Mouse (Mus musculus): ENCODE results near the gene Lrrc75b. TPM values are rescaled to one million over a fixed set of nuclear protein-coding genes. Genes with fewer than 3 reads are reported as not detected.

The Lrrc75b gene
- polyA plus RNA-seq, 1 experiment, result 1.1 TPM

DNA sequence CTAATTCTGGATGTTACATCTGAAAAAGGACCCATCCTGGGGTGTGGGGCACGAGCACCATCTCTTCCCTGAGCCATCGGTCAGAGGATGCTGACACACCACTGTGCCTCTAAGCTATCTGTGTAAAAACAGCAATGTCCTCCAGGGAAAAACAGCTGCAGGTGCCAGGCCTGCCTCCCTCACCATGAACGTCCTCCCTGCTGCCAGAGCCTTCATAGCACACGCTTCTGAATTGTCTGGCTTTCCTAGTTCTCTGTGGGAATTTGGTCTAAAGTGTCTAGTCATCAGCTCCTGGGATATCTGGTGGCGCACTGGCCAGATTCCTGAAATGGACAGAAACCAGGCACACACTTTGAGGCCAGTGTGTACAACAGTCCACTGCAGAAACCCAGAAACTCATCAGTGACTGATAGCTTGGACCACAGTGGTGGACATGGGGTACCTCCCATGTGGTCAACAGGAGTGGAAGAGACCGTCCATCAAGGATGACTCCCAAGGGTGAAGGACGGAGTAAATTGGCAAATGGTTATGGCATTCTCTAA lies 40.1 kb upstream of the Lrrc75b start:
- H3K4me3 ChIP-seq, result no peak overlapping the region
- no peak overlapping the region for H3K4me2 ChIP-seq (ENCODE audit: low read depth)
- H3ac ChIP-seq (ENCODE audit: control insufficient read depth, insufficient read length), result no peak overlapping the region
- H3K79me2 ChIP-seq (ENCODE audit: control insufficient read depth, insufficient read depth), result no peaks in the 10 kb centered on the region
- TF ChIP-seq TCF12 (IDR thresholded peaks at IDR 0.05; ENCODE audit: insufficient read depth, poor library complexity, severe bottlenecking), result no peak
- TF ChIP-seq USF1 (IDR thresholded peaks at IDR 0.05; ENCODE audit: low read depth), result no peak
- no peak for TF ChIP-seq CEBPB (IDR thresholded peaks at IDR 0.05; ENCODE audit: insufficient read depth, poor library complexity, severe bottlenecking)
- TF ChIP-seq MYOG (IDR thresholded peaks at IDR 0.05; ENCODE audit: control insufficient read depth in 1 of 3, insufficient read depth in 1 of 3, insufficient read length in 2 of 3, low read depth in 2 of 3), result no peak
- no peak for TF ChIP-seq MAX (IDR thresholded peaks at IDR 0.05; ENCODE audit: low read depth)
- TF ChIP-seq MYOD1 (IDR thresholded peaks at IDR 0.05; ENCODE audit: control insufficient read depth in 1 of 3, insufficient read length in 2 of 3, low read depth in 2 of 3), result no peak
- no peak for TF ChIP-seq TCF3 (IDR thresholded peaks at IDR 0.05; ENCODE audit: insufficient read length, low read depth)
- TF ChIP-seq SRF (IDR thresholded peaks at IDR 0.05; ENCODE audit: control insufficient read depth, insufficient read length, low read depth), result no peak
- TF ChIP-seq POLR2AphosphoS2 (IDR thresholded peaks at IDR 0.05; ENCODE audit: insufficient read length, low read depth), result no peak
- no peak for TF ChIP-seq E2F4 (IDR thresholded peaks at IDR 0.05; ENCODE audit: insufficient read depth)
- no peak for TF ChIP-seq REST (IDR thresholded peaks at IDR 0.05; ENCODE audit: insufficient read depth, insufficient read length)
- no peak for TF ChIP-seq POLR2A (IDR thresholded peaks at IDR 0.05; ENCODE audit: insufficient read length, low read depth)
- H3K27me3 ChIP-seq (ENCODE audit: control insufficient read depth, insufficient read depth, insufficient read length), result peaks cover 16% of the 10 kb centered on the region
- no peaks in the 10 kb centered on the region for H3K36me3 ChIP-seq (ENCODE audit: control insufficient read depth, insufficient read depth)

DNA sequence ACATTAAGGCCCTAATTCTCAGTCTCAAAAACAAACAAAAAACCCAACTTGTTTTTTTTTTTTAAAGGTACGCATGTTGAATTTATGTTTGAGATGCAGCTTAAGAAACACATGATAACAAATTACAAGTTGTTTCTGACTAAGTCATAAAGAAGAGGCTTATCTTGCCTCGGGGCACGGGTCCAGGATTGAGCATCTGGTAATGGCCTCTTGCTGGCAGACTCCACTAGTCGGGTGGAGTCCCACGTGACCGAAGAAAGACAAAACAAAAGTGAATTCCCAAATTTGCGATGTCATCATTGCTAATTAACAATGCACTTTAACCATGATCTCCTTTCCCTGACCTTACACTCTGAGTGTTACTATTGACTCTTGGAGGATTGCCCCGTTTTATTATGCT lies 35.9 kb upstream of the Lrrc75b start:
- Histone ChIP-seq H3K36me3 (ENCODE audit: control insufficient read depth, insufficient read depth) (no peaks in the 10 kb centered on the region), H3K79me2 (ENCODE audit: control insufficient read depth, insufficient read depth) (no peaks in the 10 kb centered on the region), H3K27me3 (ENCODE audit: control insufficient read depth, insufficient read depth, insufficient read length) (no peaks in the 10 kb centered on the region), H3ac (ENCODE audit: control insufficient read depth, insufficient read length) (no peak overlapping the region), H3K4me2 (ENCODE audit: low read depth) (no peak overlapping the region), H3K4me3 (no peak overlapping the region)
- no peak for TF ChIP-seq REST (IDR thresholded peaks at IDR 0.05; ENCODE audit: insufficient read depth, insufficient read length)
- no peak for TF ChIP-seq POLR2A (IDR thresholded peaks at IDR 0.05; ENCODE audit: insufficient read length, low read depth)
- TF ChIP-seq CEBPB (IDR thresholded peaks at IDR 0.05; ENCODE audit: insufficient read depth, poor library complexity, severe bottlenecking), result no peak
- TF ChIP-seq TCF12 (IDR thresholded peaks at IDR 0.05; ENCODE audit: insufficient read depth, poor library complexity, severe bottlenecking), result no peak
- TF ChIP-seq MYOG (IDR thresholded peaks at IDR 0.05; ENCODE audit: control insufficient read depth in 1 of 3, insufficient read depth in 1 of 3, insufficient read length in 2 of 3, low read depth in 2 of 3), result no peak
- TF ChIP-seq MYOD1 (IDR thresholded peaks at IDR 0.05; ENCODE audit: control insufficient read depth in 1 of 3, insufficient read length in 2 of 3, low read depth in 2 of 3), result no peak
- TF ChIP-seq MAX (IDR thresholded peaks at IDR 0.05; ENCODE audit: low read depth), result no peak
- no peak for TF ChIP-seq SRF (IDR thresholded peaks at IDR 0.05; ENCODE audit: control insufficient read depth, insufficient read length, low read depth)
- peak; percentile 54 for TF ChIP-seq USF1 (IDR thresholded peaks at IDR 0.05; ENCODE audit: low read depth)

DNA sequence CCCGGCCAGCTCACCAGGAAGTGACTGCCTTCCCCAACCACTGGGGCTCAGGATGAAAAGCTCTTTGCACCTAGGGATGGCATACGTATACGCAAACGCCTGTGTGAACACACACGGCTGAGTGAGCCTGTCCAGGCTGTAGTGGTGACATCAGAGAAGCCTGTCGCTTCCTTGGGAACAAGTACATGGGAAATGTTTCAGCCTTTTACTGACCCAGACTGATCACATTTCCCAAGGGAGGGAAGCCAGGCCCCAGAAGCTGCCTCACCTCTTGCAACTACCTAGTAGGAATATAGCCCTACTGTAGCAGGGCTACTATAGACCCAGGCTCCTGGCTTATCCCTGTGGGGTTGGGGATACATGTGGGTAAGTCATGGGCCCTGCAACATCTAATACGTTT lies 32.5 kb upstream of the Lrrc75b start:
- TF ChIP-seq MYOD1 (IDR thresholded peaks at IDR 0.05; ENCODE audit: control insufficient read depth in 1 of 3, insufficient read length in 2 of 3, low read depth in 2 of 3) (no peak), SRF (IDR thresholded peaks at IDR 0.05; ENCODE audit: control insufficient read depth, insufficient read length, low read depth) (no peak), USF1 (IDR thresholded peaks at IDR 0.05; ENCODE audit: low read depth) (no peak), MAX (IDR thresholded peaks at IDR 0.05; ENCODE audit: low read depth) (no peak), POLR2A (IDR thresholded peaks at IDR 0.05; ENCODE audit: insufficient read length, low read depth) (no peak), TCF12 (IDR thresholded peaks at IDR 0.05; ENCODE audit: insufficient read depth, poor library complexity, severe bottlenecking) (no peak), TCF3 (IDR thresholded peaks at IDR 0.05; ENCODE audit: insufficient read length, low read depth) (no peak), MYOG (IDR thresholded peaks at IDR 0.05; ENCODE audit: control insufficient read depth in 1 of 3, insufficient read depth in 1 of 3, insufficient read length in 2 of 3, low read depth in 2 of 3) (no peak), REST (IDR thresholded peaks at IDR 0.05; ENCODE audit: insufficient read depth, insufficient read length) (no peak), POLR2AphosphoS2 (IDR thresholded peaks at IDR 0.05; ENCODE audit: insufficient read length, low read depth) (no peak), E2F4 (IDR thresholded peaks at IDR 0.05; ENCODE audit: insufficient read depth) (no peak), CEBPB (IDR thresholded peaks at IDR 0.05; ENCODE audit: insufficient read depth, poor library complexity, severe bottlenecking) (no peak)
- Histone ChIP-seq H3ac (ENCODE audit: control insufficient read depth, insufficient read length) (no peak overlapping the region), H3K36me3 (ENCODE audit: control insufficient read depth, insufficient read depth) (no peaks in the 10 kb centered on the region), H3K79me2 (ENCODE audit: control insufficient read depth, insufficient read depth) (no peaks in the 10 kb centered on the region), H3K4me2 (ENCODE audit: low read depth) (no peak overlapping the region), H3K27me3 (ENCODE audit: control insufficient read depth, insufficient read depth, insufficient read length) (no peaks in the 10 kb centered on the region), H3K4me3 (no peak overlapping the region)

- H3K27me3 ChIP-seq (ENCODE audit: control insufficient read depth, insufficient read depth, insufficient read length), result no peaks in the 10 kb centered on the region
- no peaks in the 10 kb centered on the region for H3K36me3 ChIP-seq (ENCODE audit: control insufficient read depth, insufficient read depth)
- no peak overlapping the region for H3K4me2 ChIP-seq (ENCODE audit: low read depth)
- no peak overlapping the region for H3K4me3 ChIP-seq
- no peak for TF ChIP-seq USF1 (IDR thresholded peaks at IDR 0.05; ENCODE audit: low read depth)
- TF ChIP-seq TCF3 (IDR thresholded peaks at IDR 0.05; ENCODE audit: insufficient read length, low read depth), result no peak
- TF ChIP-seq MYOG (IDR thresholded peaks at IDR 0.05; ENCODE audit: control insufficient read depth in 1 of 3, insufficient read depth in 1 of 3, insufficient read length in 2 of 3, low read depth in 2 of 3), result no peak
- no peak for TF ChIP-seq MYOD1 (IDR thresholded peaks at IDR 0.05; ENCODE audit: control insufficient read depth in 1 of 3, insufficient read length in 2 of 3, low read depth in 2 of 3)
- TF ChIP-seq E2F4 (IDR thresholded peaks at IDR 0.05; ENCODE audit: insufficient read depth), result no peak
- no peak for TF ChIP-seq REST (IDR thresholded peaks at IDR 0.05; ENCODE audit: insufficient read depth, insufficient read length)
- TF ChIP-seq CEBPB (IDR thresholded peaks at IDR 0.05; ENCODE audit: insufficient read depth, poor library complexity, severe bottlenecking), result no peak
- TF ChIP-seq SRF (IDR thresholded peaks at IDR 0.05; ENCODE audit: control insufficient read depth, insufficient read length, low read depth), result no peak
- TF ChIP-seq POLR2AphosphoS2 (IDR thresholded peaks at IDR 0.05; ENCODE audit: insufficient read length, low read depth), result no peak
- no peaks in the 10 kb centered on the region for H3K79me2 ChIP-seq (ENCODE audit: control insufficient read depth, insufficient read depth)
- H3ac ChIP-seq (ENCODE audit: control insufficient read depth, insufficient read length), result no peak overlapping the region
These were observed 31.2 kb upstream of the Lrrc75b start for GRCm38 (mm10) chr10:75591211-75591894.

All from myocyte (in vitro differentiated cells).